12 mouse cellular contexts compared by ENCODE assay signal in genomic region chr13:98475681-98476080, GRCm38 (mm10).
"Had no signal": no experiment of that assay in that cellular context is flagged by ENCODE, and none has a peak within 500 bp of the region (broad histone marks: within the 10 kb centered on the region; RNA-seq: fewer than 3 reads in every experiment).

No protein-coding gene starts in this region.

- H3K4me1 ChIP-seq: liver, embryonic 13.5 days had no signal

- H3K27ac ChIP-seq: layer of hippocampus, adult 2 months; liver, embryonic 13.5 days had no signal

- DNase-seq: liver; liver, embryonic 13.5 days; liver, postnatal 0 days; lung, postnatal 36 days; right cerebral cortex, adult 18-20 months; right cerebral cortex, postnatal 25 days; thymus, adult 18-20 months; thymus, postnatal 14 days had no signal

- ATAC-seq: intestine, postnatal 0 days; liver, postnatal 0 days; midbrain, embryonic 16.5 days had no signal

- H3K36me3 ChIP-seq: limb, embryonic 12.5 days; liver, embryonic 13.5 days had no signal

- H3K9me3 ChIP-seq: limb, embryonic 12.5 days; liver, embryonic 13.5 days had no signal

- H3K4me2 ChIP-seq: limb, embryonic 12.5 days; liver, embryonic 13.5 days had no signal

- H3K9ac ChIP-seq: limb, embryonic 12.5 days; liver, embryonic 13.5 days; liver, postnatal 0 days had no signal

- H3K27me3 ChIP-seq: liver, embryonic 13.5 days had no signal

- H3K4me3 ChIP-seq: layer of hippocampus, adult 2 months; limb, embryonic 12.5 days; liver, embryonic 13.5 days had no signal
